Mouse (Mus musculus): Measurements from ENCODE around the gene Mgea5. TPM values are rescaled to one million over a fixed set of nuclear protein-coding genes. Genes with fewer than 3 reads are reported as not detected.

Gene Mgea5
- total RNA-seq (2023) = 210 to 226 TPM (median 215 TPM) in 4 replicates

DNA sequence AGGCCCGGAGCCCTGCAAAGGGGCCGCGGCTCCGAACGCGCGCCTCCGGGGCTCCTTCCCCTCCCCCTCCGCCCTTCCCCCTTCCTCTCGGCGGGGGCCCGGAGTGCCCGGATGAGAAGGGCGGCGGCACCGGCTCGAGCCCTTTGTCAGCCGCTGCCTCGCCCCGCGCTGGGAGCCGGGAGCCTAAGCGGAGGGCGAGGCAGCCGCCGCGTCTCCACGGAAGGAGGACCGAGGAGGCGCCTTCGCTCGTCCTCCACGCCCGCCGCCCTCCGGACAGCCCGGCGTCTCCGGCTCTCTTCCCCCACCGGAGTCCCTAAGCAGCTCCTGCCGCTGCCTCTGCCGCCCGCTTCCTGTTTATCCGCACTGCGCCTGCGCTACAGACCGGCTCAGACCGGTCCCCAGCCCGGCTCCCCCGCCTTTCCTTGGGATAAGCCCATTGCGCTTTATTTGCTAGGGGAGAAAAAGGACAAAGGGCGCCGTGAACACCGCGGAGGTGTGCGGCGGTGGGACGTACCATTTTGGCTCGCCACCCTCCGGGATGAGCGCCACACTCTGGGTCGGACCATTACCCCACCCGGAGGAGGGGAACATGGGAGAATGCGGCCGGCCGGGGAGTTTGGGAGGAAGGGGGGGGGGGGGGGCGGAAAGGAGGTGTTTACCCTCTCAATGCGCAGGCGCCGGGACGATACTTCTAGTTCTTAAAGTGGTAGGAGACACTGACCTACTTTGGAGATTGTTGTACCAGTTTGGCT lies at the start of gene Mgea5:
TSS of gene Mgea5 (minus strand) at position 657 of the 752 bp plus-strand sequence.

GRCm38 (mm10) chr19:45815831-45816405 lies 32.3 kb upstream of the Mgea5 start, which contains the start of gene Kcnip2:
Gene Kcnip2 (minus strand): TSS chr19:45816061.

GRCm38 (mm10) chr19:45749243-45750043 lies 34.2 kb downstream of the Mgea5 start, which contains the start of gene Npm3:
Gene Npm3 (minus strand): TSS chr19:45749591.

GRCm38 (mm10) chr19:45742218-45742983 lies 41.2 kb downstream of the Mgea5 start, which contains the start of gene Fgf8:
Gene Fgf8 (minus strand): TSS chr19:45742915.

Other genes with a start within 250 kb of the Mgea5 start
- gene Poll, start 223.3 kb downstream of the Mgea5 start, total RNA-seq (2023) = 10.2 to 11.9 TPM (median 11.4 TPM) in 4 replicates
- gene Gm17018, start 223.2 kb downstream of the Mgea5 start, total RNA-seq (2023) = 8.3 to 14.4 TPM (median 10.1 TPM) in 4 replicates
- gene Fbxw4, start 123.5 kb downstream of the Mgea5 start, total RNA-seq (2023) = 40.9 to 64.4 TPM (median 57.0 TPM) in 4 replicates
- not detected in 4 replicates for gene Fgf8, start 40.9 kb downstream of the Mgea5 start, total RNA-seq (2023)
- gene Npm3, start 34.2 kb downstream of the Mgea5 start, total RNA-seq (2023) = 30.2 to 35.3 TPM (median 33.2 TPM) in 4 replicates
- gene Kcnip2, start 32.2 kb upstream of the Mgea5 start, total RNA-seq (2023) = 0.89 to 2.4 TPM (median 1.5 TPM) in 4 replicates
- 27.1 to 31.1 TPM (median 29.8 TPM) in 4 replicates for gene Armh3, start 214.7 kb upstream of the Mgea5 start, total RNA-seq (2023)
- 5.9 to 8.8 TPM (median 6.8 TPM) in 4 replicates for gene Hps6, start 219.7 kb upstream of the Mgea5 start, total RNA-seq (2023)

Data from B cell, adult 62 days (primary cell).